Mouse (Mus musculus): ENCODE measurements at regions not wholly inside any gene's neighbourhood (a gene's known extent, or its start where the extent isn't known, plus 50 kb on each side); places are given as distances from the start of the nearest gene placed in this dataset.
"Not testable (repeated sequence)": the region's sequence is repeated elsewhere in the genome, so short reads cannot be mapped to it uniquely, and the experiment has no call there.

DNA sequence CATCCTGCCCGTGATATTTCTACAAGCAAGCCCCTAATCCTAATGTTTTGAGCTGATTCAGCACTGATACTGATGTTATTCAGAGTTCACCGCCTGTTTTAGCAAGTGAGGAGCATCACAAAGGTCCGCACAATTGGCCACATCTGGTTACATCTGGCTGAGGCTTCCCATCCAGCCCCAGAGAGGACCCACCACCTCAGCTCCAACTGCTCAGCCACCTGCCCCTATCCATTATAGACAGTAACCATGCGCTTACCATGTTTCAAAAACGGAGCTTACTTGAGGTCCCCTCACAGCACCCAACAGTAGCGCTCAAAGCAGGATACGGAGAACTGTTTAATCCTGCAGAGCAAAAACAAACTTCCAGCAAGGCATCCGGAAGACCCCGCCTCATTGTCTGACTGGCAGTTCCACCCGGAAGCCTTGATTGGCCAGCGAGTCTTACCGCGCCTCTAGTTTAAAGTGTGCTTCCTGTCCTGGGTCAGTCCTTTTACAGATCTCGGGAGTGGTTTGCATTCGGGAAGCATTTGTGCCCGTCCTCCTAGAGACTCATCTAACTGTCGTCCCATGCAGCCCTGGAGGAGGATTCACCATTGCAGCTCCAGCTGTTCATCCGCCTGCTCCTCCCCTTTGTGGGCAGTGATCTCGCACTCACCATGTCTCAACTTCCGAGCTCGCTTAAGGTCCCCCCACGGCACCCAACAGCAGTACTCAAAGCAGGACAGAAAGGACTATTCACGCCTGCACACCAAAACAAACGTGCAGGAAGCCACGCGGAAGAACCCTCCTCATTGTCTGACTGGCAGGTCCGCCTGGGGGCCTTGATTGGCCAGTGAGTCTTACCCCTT lies 69.9 kb upstream of the Zfp825 start:
- peak; percentile 71 for DNase-seq (ENCODE audit: low spot score)

DNA sequence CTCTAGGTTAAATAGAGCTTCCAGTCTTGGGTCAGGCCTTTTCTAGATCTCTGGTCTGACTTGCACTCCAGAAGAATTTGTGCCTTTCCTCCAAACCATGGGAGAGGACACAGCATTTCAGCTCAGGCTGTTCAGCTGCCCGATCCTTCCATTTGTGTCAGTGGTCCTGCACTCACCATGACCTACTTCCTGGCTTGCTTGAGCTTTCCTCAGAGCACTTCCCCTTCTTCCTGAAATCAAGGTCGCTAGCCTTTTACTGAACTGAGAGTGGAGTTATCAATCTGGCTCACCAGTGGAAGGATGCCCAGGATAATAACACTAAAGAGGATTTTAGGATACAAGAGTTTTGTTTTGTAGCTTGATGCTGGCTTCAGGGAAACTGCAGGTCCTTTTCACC lies 70.5 kb upstream of the Zfp825 start:
- DNase-seq (ENCODE audit: low spot score), result not testable (repeated sequence)

DNA sequence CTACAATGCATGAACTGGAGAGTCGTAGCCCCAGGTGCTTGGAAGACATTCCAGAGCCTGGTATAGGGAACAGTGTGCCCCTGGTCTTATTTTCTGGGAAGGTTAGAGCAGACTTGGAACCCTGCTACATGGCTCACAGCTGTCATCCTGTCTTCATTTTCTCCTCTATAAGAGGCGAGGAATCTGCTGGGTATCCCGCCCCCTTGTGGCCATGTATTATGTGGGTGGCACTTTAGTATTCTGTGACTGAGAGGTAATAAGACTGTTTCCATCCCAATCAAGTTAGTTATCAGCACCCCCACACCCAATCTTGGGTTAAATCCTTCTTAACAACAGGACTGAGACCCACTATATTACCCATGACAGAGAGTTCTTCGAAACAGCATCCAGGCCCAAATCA lies 69.4 kb upstream of the Erap1 start:
- not testable (repeated sequence) for DNase-seq (ENCODE audit: low spot score)
